31 mouse cellular contexts compared by ENCODE assay signal in the genomic region with DNA sequence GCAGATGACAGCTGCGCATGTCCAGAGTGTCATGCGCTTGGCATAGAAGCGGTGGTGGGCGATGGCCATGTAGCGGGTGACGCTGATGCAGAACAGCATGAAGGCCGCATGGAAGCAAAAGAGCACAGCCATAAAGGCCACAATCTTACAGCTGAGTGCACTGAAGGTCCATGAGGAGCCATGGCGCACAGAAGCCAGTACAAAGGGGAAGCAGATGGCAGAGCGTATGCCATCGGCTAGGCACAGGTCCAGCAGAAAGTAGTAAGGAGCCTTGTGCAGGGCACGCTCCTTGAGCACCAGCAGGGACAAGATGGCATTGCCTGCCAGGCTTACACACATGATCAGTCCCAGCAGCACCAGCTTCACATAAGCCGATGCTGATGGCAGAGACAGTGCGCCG. TPM values are rescaled to one million over a fixed set of nuclear protein-coding genes. Genes with fewer than 3 reads are reported as not detected.
A peak's percentile ranks its signal among the peaks of the same experiment; 100 is the strongest.
DNase-seq lines count a peak whose midpoint lies in the region; TF ChIP-seq lines count a peak whose summit lies in the region.
"Had no signal": no experiment of that assay in that cellular context is flagged by ENCODE, and none has a peak within 500 bp of the region (broad histone marks: within the 10 kb centered on the region; RNA-seq: fewer than 3 reads in every experiment).

No protein-coding gene starts in this region.

- H3K36me3 ChIP-seq in E14TG2a.4 (ENCODE audit: insufficient read depth, low read length) (no peaks in the 10 kb centered on the region), ES-E14 (ENCODE audit: control insufficient read depth, insufficient read depth, low read length, poor library complexity, severe bottlenecking) (no peaks in the 10 kb centered on the region)
- H3K36me3 ChIP-seq: embryonic facial prominence, embryonic 15.5 days; G1E; heart, embryonic 10.5 days; liver, embryonic 12.5 days had no signal

- peak overlapping the region; percentile 53; the same call in 1 of the 2 replicates for H3K4me3 ChIP-seq in E14TG2a.4 (replicated peaks; ENCODE audit: low read length)
- H3K4me3 ChIP-seq in ES-E14 (ENCODE audit: insufficient read depth in 1 of 2, low read depth in 1 of 2, low read length in 2 of 2, poor library complexity in 1 of 2, severe bottlenecking in 1 of 2) = peak overlapping the region; percentile 1 to 28; a peak in 1 of 4 replicates
- H3K4me3 ChIP-seq in cerebellum, adult 2 months (replicated peaks; ENCODE audit: insufficient read depth, low read depth, low read length) = no peak overlapping the region
- H3K4me3 ChIP-seq: embryonic facial prominence, embryonic 10.5 days; embryonic facial prominence, embryonic 15.5 days; forebrain, embryonic 12.5 days; heart, embryonic 10.5 days; limb, embryonic 13.5 days; liver, embryonic 12.5 days; midbrain, embryonic 12.5 days had no signal

- WGBS in cerebellum, adult 2 months = 16% methylated on average over 14 of the region's 14 CpGs

- peak overlapping the region; percentile 10; the same call in 1 of the 2 replicates for H3K9ac ChIP-seq in ES-E14 (ENCODE audit: insufficient read depth, low read depth, low read length, poor library complexity, severe bottlenecking)
- H3K9ac ChIP-seq: embryonic facial prominence, embryonic 15.5 days; forebrain, embryonic 12.5 days; hindbrain, embryonic 14.5 days; limb, embryonic 13.5 days; liver, embryonic 12.5 days; liver, postnatal 0 days; midbrain, embryonic 12.5 days had no signal

- no peak for TF ChIP-seq CTCF in E14TG2a.4 (conservative IDR thresholded peaks at IDR 0.05; ENCODE audit: low read length)
- no peak for TF ChIP-seq CTCF in cerebellum, adult 2 months (IDR thresholded peaks at IDR 0.05; ENCODE audit: borderline replicate concordance, insufficient read depth, low read depth, low read length)

- H3K4me1 ChIP-seq in E14TG2a.4 (replicated peaks; ENCODE audit: low read depth, low read length) (peaks cover 11% of the 10 kb centered on the region), ES-E14 (ENCODE audit: control insufficient read depth in 2 of 2, insufficient read depth in 2 of 2, low read length in 2 of 2, poor library complexity in 1 of 2) (0 out of 4 replicates have a peak, but pooled peaks cover 0 to 3% of the 10 kb centered on the region in 2 experiments)
- H3K4me1 ChIP-seq in cerebellum, adult 2 months (ENCODE audit: control insufficient read depth, insufficient read depth, low read length) = peaks cover 13% of the 10 kb centered on the region
- H3K4me1 ChIP-seq: embryonic facial prominence, embryonic 15.5 days; forebrain, embryonic 12.5 days; heart, embryonic 10.5 days; limb, embryonic 13.5 days; liver, embryonic 12.5 days; midbrain, embryonic 12.5 days had no signal

- TF ChIP-seq POLR2A in cerebellum, adult 2 months (IDR thresholded peaks at IDR 0.05; ENCODE audit: borderline replicate concordance, insufficient read depth, low read length) = no peak

- H3K27ac ChIP-seq in ES-E14 (ENCODE audit: insufficient read depth, low read depth, low read length, poor library complexity, severe bottlenecking) = no peak overlapping the region
- peak overlapping the region; percentile 15 for H3K27ac ChIP-seq in cerebellum, adult 2 months (ENCODE audit: insufficient read depth, low read length)
- H3K27ac ChIP-seq: embryonic facial prominence, embryonic 10.5 days; embryonic facial prominence, embryonic 15.5 days; forebrain, embryonic 12.5 days; heart, embryonic 10.5 days; hindbrain, embryonic 14.5 days; limb, embryonic 13.5 days; liver, embryonic 12.5 days; midbrain, embryonic 12.5 days had no signal

- in situ Hi-C loops in ES-E14 (cut with MboI; ENCODE audit: low sequenced_read_pairs in 2 of 2, unreplicated experiment in 2 of 2) = no loop called here

- DNase-seq in ES-E14 (ENCODE audit: low read depth, low spot score) = no peak
- peak; percentile 65 to 75 for DNase-seq in cerebellum, adult 2 months
- peak; percentile 84 to 88 for DNase-seq in cerebellum, postnatal 14 days
- DNase-seq in c-Kit-positive CD71-positive TER-119-positive erythroid progenitor cells, embryonic 14.5 days (ENCODE audit: low spot score) = no peak
- DNase-seq in heart, postnatal 4 days = no peak
- DNase-seq in right cerebral cortex, postnatal 25 days = no peak
- DNase-seq: adrenal gland, postnatal 10 days; B cell, adult 2 months; heart, adult 11 months; heart, postnatal 36 days; kidney, adult 11 months; kidney, postnatal 14 days; layer of hippocampus, adult 9-11 months; liver, postnatal 0 days; lung, postnatal 36 days; retina, postnatal 1 day; right cerebral cortex, postnatal 14 days; thymus, postnatal 14 days had no signal

- H3K9me3 ChIP-seq in E14TG2a.4 (ENCODE audit: low read length) (no peaks in the 10 kb centered on the region), ES-E14 (ENCODE audit: control insufficient read depth, insufficient read depth, low read depth, low read length) (no peaks in the 10 kb centered on the region)
- H3K9me3 ChIP-seq: embryonic facial prominence, embryonic 10.5 days; embryonic facial prominence, embryonic 15.5 days; forebrain, embryonic 12.5 days; G1E; heart, embryonic 10.5 days; limb, embryonic 13.5 days; liver, embryonic 12.5 days; midbrain, embryonic 12.5 days had no signal

- no peaks in the 10 kb centered on the region for H3K27me3 ChIP-seq in E14TG2a.4 (ENCODE audit: insufficient read depth, low read length)
- no peaks in the 10 kb centered on the region for H3K27me3 ChIP-seq in cerebellum, adult 2 months (ENCODE audit: control insufficient read depth, insufficient read depth, low read length)

TF ChIP-seq in ES-E14, 5 proteins besides CTCF, POLR2A, EP300 and RAD21:
- no peak for TF ChIP-seq HCFC1 (IDR thresholded peaks at IDR 0.05; ENCODE audit: borderline replicate concordance, insufficient read depth, low read length)
- no peak for TF ChIP-seq ZNF384 (IDR thresholded peaks at IDR 0.05; ENCODE audit: low read depth, low read length)
- TF ChIP-seq CHD2 (IDR thresholded peaks at IDR 0.05; ENCODE audit: low read depth, low read length) = no peak
- no peak for TF ChIP-seq MAFK (IDR thresholded peaks at IDR 0.05; ENCODE audit: insufficient read depth, low read depth, low read length)
- TF ChIP-seq ZC3H11A (IDR thresholded peaks at IDR 0.05; ENCODE audit: borderline replicate concordance, low read depth, low read length) = no peak
TF ChIP-seq in ES-E14: peak in this region for 0.

RNA-seq across cellular contexts. Expression of a gene that starts 4.8 kb away (rescaled TPM):
- total RNA-seq in ES-E14 (2012; rRNA removed) = 28.7 and 35.9 TPM in 2 replicates
- 191 and 195 TPM in 2 replicates for polyA plus RNA-seq in cerebellum, adult 2 months (2012; rRNA removed)
- total RNA-seq in heart, postnatal 4 days (2021) = 10 to 100 TPM; 13.5 to 14.6 TPM

RNA-seq across cellular contexts. Expression of a gene that starts 19.7 kb away (rescaled TPM):
- 3.7 and 3.9 TPM in 2 replicates for total RNA-seq in ES-E14 (2012; rRNA removed)
- 25.5 and 28.8 TPM in 2 replicates for polyA plus RNA-seq in cerebellum, adult 2 months (2012; rRNA removed)
- total RNA-seq in heart, postnatal 4 days (2021) = 1 to 10 TPM; 3.0 to 3.5 TPM
- total RNA-seq: monocyte, adult 5-6 weeks had no signal

RNA-seq across cellular contexts. Expression of a gene that starts 21.5 kb away (rescaled TPM):
- 2.2 and 3.0 TPM in 2 replicates for total RNA-seq in ES-E14 (2012; rRNA removed)
- 18.3 and 21.0 TPM in 2 replicates for polyA plus RNA-seq in cerebellum, adult 2 months (2012; rRNA removed)
- 1 to 10 TPM; 3.4 to 3.9 TPM for total RNA-seq in heart, postnatal 4 days (2021)
- total RNA-seq: megakaryocyte, adult 5-6 weeks; monocyte, adult 5-6 weeks had no signal
- polyA plus RNA-seq: G1E; inflammation-experienced regulatory T-cells, adult 6 months; liver, postnatal 0 days had no signal

Comparison
In these comparisons a context has a peak if more than half of its experiments do, and no peak if none do; other contexts are left out.
1. DNase-seq: peak in cerebellum, adult 2 months (2 of 2) and cerebellum, postnatal 14 days (2 of 2); none in ES-E14 (single experiment), c-Kit-positive CD71-positive TER-119-positive erythroid progenitor cells, embryonic 14.5 days (single experiment), heart, postnatal 4 days (single experiment) and right cerebral cortex, postnatal 25 days (single experiment).